Mouse (Mus musculus) ES-E14 (cell line): ENCODE measurements around the gene Anks1b. TPM values are rescaled to one million over a fixed set of nuclear protein-coding genes. Genes with fewer than 3 reads are reported as not detected.

Experiments
- DNase-seq: peaks from one replicate; pipeline ENCODE4 v3.0.0-alpha.2; 2013; ENCODE audit warnings: low read depth, low spot score
- H3K27ac ChIP-seq: 2 replicates; pipeline ENCODE4 v1.5.1; 2012; ENCODE audit warnings: low read depth, mild to moderate bottlenecking, low read length, moderate library complexity, mixed read lengths; ENCODE audit not compliant: poor library complexity, insufficient read depth, severe bottlenecking
- H3K36me3 ChIP-seq: 2 replicates; pipeline ENCODE4 v1.6.1; 2012; ENCODE audit warnings: mild to moderate bottlenecking, low read length, moderate library complexity, mixed read lengths; ENCODE audit not compliant: control insufficient read depth, poor library complexity, insufficient read depth, severe bottlenecking
- H3K4me1 ChIP-seq, 2 experiments: fragments of 150-350 bp in 1 of 2; sonication (generic) in 1 of 2; 2 replicates each; pipeline ENCODE4 v1.6.1; 2012; ENCODE audit warnings: low read length in 2 of 2, mild to moderate bottlenecking in 1 of 2, mixed read lengths in 1 of 2; ENCODE audit not compliant: control insufficient read depth in 2 of 2, insufficient read depth in 2 of 2, poor library complexity in 1 of 2
- H3K4me3 ChIP-seq, 2 experiments: fragments of 150-350 bp in 1 of 2; sonication (generic) in 1 of 2; 2 replicates each; pipeline ENCODE4 v1.5.1; 2012; ENCODE audit warnings: low read length in 2 of 2, low read depth in 1 of 2, mild to moderate bottlenecking in 1 of 2, mixed read lengths in 1 of 2; ENCODE audit not compliant: insufficient read depth in 1 of 2, poor library complexity in 1 of 2, severe bottlenecking in 1 of 2
- H3K9ac ChIP-seq: 2 replicates; pipeline ENCODE4 v1.6.1; 2012; ENCODE audit warnings: low read depth, mild to moderate bottlenecking, low read length, mixed read lengths; ENCODE audit not compliant: poor library complexity, insufficient read depth, severe bottlenecking
- H3K9me3 ChIP-seq: fragments of 150-350 bp; sonication (generic); 2 replicates; pipeline ENCODE4 v1.6.1; 2012; ENCODE audit warnings: low read depth, mild to moderate bottlenecking, low read length; ENCODE audit not compliant: control insufficient read depth, insufficient read depth
- CHD2 ChIP-seq: IDR thresholded peaks from 2 replicates; pipeline ENCODE4 v1.6.1; 2014; ENCODE audit warnings: mild to moderate bottlenecking, low read depth, low read length, inconsistent platforms
- HCFC1 ChIP-seq: IDR thresholded peaks from 2 replicates; pipeline ENCODE4 v1.6.1; 2012; ENCODE audit warnings: low read length, inconsistent platforms, borderline replicate concordance; ENCODE audit not compliant: insufficient read depth
- MAFK ChIP-seq: IDR thresholded peaks from 2 replicates; pipeline ENCODE4 v1.6.1; 2014; ENCODE audit warnings: mild to moderate bottlenecking, low read depth, low read length, inconsistent platforms; ENCODE audit not compliant: insufficient read depth
- ZC3H11A ChIP-seq: IDR thresholded peaks from 2 replicates; pipeline ENCODE4 v1.6.1; 2012; ENCODE audit warnings: low read depth, mild to moderate bottlenecking, inconsistent platforms, low read length, borderline replicate concordance
- ZNF384 ChIP-seq: IDR thresholded peaks from 2 replicates; pipeline ENCODE4 v1.6.1; 2012; ENCODE audit warnings: low read depth, low read length, inconsistent platforms
- in situ Hi-C, 2 experiments: fragments of 600-800 bp; cut with MboI; formaldehyde crosslinking; loops; one replicate each; pipeline ENCODE4 v1.15.1; 2025; ENCODE audit warnings: low sequenced_read_pairs in 2 of 2, inconsistent platforms in 1 of 2; ENCODE audit not compliant: unreplicated experiment in 2 of 2
- total RNA-seq: library from RNA; depleted of rRNA; stranded (reverse); fragments of 300-350 nt; gene quantifications from 2 replicates; pipeline ENCODE4 v1.2.3, GENCODE M21; 2012

Gene Anks1b
- total RNA-seq, 1 experiment = 2.6 TPM

DNA sequence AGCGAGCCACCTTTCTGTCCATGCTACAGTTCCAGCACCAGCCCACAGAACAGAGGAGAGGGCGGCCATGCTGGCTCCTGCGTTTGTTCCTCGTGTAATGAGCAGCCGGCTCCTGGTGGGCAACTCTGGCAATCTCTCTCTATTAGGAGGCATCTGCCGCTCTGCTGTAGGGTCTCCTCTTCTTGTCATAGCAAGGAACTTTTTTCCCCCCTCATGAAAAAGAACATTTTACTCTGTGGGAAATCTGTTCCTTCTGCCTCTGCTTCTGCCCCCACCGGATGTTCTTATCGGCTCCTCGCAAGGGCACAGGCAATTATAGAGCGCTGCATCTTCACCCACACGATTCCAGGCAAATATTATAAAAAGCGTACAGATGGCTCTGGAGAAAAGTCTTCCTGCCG, 850.6 kb downstream of the Anks1b start:
- H3K9me3 ChIP-seq = no peaks in the 10 kb centered on the region
- H3K4me1 ChIP-seq = no peaks in the 10 kb centered on the region
- TF ChIP-seq MAFK = no peak
- TF ChIP-seq CHD2 = no peak
- TF ChIP-seq ZC3H11A = no peak
- TF ChIP-seq ZNF384 = no peak
- no peak for TF ChIP-seq HCFC1
- H3K4me3 ChIP-seq = 0 out of 4 replicates have a peak overlapping the region, but pooled peaks of 1 of the 2 experiments have one; percentile 38
- no peak overlapping the region for H3K27ac ChIP-seq
- in situ Hi-C loops = no loop called here
- no peak for DNase-seq
- no peak overlapping the region for H3K9ac ChIP-seq
- no peaks in the 10 kb centered on the region for H3K36me3 ChIP-seq

DNA sequence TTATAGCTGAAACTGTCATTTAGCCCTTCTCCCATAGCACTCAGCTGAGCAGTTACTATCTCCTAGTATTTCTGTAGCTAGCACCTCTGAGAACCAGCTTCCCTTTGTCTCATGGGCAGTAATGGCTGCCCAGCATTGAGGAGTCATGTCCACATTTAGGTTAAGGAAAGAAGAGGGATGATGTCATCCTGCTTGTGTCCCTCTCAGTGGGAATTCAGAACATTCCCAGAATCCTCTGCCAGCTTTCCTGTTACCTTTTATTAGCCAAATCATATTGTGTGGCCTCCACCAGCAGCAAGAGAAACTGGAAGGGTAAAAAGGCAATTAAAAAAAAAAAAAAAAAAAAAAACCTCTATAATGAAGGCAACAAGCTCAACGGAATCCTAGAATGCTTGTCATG, 851.6 kb downstream of the Anks1b start:
- in situ Hi-C loops = loop anchor here in 1 of 2 experiments (25.0 kb wide), 1 partner anchor 512 kb away; no protein-coding TSS in a partner anchor
- Histone ChIP-seq H3K9ac (no peak overlapping the region), H3K4me3 (no peak overlapping the region), H3K27ac (no peak overlapping the region), H3K4me1 (no peaks in the 10 kb centered on the region), H3K9me3 (no peaks in the 10 kb centered on the region), H3K36me3 (no peaks in the 10 kb centered on the region)
- TF ChIP-seq CHD2 = no peak
- no peak for TF ChIP-seq HCFC1
- no peak for TF ChIP-seq ZC3H11A
- no peak for TF ChIP-seq ZNF384
- TF ChIP-seq MAFK = no peak
- no peak for DNase-seq

DNA sequence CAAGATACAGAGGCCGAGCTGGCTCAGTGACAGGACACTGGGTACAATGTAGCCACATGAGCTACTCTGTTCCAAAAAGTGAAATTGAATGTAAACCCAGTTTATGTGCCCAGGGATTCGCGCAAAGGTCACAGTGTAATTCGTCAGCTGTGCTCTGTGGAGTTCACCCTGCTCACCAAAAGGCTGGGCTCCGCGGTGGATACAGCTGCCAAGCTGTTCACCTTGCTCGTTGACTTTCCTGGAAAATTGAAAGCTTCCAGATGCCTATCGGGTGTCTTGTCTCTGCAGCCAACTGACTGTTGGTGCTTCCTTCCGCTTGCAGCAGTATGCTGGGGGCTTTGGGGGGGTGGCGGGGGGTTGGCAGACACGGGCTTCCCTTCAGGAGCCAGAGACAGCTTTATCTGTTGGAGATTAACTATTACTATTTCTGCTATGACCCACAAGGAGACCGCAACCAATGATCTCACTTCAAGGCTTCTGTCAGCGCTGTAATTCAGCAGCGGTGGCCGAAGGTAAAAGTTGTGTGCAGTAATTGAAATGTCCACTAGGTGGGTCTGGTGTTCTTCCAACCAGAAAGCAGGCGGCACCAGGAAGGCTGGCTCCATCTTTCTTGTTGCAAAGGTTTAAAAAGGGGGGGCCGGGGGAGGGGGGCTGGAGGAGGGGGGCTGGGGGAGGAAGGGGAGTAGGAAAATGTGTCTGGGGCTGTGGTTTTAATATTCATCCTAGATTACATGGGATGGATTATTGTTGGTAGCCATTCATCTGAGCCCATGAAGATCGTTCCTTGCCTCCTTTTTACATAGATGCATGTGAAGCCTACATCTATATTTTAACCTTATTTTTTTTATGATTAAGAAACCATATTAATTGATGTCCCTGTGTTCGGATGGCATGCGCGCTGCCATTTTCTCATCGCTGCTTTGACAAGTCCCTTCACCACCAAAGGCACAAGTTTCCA, 855.4 kb downstream of the Anks1b start:
- in situ Hi-C loops = loop anchor here in 1 of 2 experiments (25.0 kb wide), 1 partner anchor 509 kb away; no protein-coding TSS in a partner anchor
- DNase-seq = peak; percentile 55
- no peak overlapping the region for H3K27ac ChIP-seq
- no peaks in the 10 kb centered on the region for H3K9me3 ChIP-seq
- H3K4me1 ChIP-seq = no peaks in the 10 kb centered on the region
- no peaks in the 10 kb centered on the region for H3K36me3 ChIP-seq
- no peak overlapping the region for H3K9ac ChIP-seq
- H3K4me3 ChIP-seq = no peak overlapping the region
- TF ChIP-seq HCFC1 = no peak
- TF ChIP-seq ZC3H11A = peak; percentile 83; the same call in 1 of the 2 replicates
- no peak for TF ChIP-seq CHD2

DNA sequence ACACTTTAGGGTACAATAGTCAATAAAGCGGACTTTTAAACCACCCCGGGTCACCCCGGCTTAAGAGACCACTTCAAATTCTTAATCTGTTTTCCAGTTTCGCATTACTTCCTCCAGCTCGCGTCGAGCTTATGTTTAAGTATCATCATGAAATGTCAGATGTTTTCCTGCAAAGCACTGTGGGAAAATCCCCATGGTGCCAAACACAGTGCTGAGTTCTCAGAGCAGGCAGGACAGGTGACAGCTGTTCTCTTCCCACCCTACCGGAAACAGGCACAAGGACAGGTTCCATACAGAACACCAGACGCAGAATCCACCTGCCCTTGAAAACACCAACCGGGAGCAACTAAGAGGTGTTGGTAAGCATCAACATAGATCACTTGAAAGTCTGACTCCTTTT, 856.2 kb downstream of the Anks1b start:
- Histone ChIP-seq H3K9ac (no peak overlapping the region), H3K4me3 (no peak overlapping the region), H3K9me3 (no peaks in the 10 kb centered on the region), H3K27ac (no peak overlapping the region), H3K36me3 (no peaks in the 10 kb centered on the region), H3K4me1 (no peaks in the 10 kb centered on the region)
- TF ChIP-seq MAFK = no peak
- no peak for TF ChIP-seq ZC3H11A
- no peak for TF ChIP-seq CHD2
- TF ChIP-seq HCFC1 = no peak
- TF ChIP-seq ZNF384 = no peak
- DNase-seq = no peak
- in situ Hi-C loops = loop anchor here in 1 of 2 experiments (25.0 kb wide), 1 partner anchor 508 kb away; no protein-coding TSS in a partner anchor
